Comparison of ENCODE assay signal across 8 mouse cellular contexts in the genomic region with DNA sequence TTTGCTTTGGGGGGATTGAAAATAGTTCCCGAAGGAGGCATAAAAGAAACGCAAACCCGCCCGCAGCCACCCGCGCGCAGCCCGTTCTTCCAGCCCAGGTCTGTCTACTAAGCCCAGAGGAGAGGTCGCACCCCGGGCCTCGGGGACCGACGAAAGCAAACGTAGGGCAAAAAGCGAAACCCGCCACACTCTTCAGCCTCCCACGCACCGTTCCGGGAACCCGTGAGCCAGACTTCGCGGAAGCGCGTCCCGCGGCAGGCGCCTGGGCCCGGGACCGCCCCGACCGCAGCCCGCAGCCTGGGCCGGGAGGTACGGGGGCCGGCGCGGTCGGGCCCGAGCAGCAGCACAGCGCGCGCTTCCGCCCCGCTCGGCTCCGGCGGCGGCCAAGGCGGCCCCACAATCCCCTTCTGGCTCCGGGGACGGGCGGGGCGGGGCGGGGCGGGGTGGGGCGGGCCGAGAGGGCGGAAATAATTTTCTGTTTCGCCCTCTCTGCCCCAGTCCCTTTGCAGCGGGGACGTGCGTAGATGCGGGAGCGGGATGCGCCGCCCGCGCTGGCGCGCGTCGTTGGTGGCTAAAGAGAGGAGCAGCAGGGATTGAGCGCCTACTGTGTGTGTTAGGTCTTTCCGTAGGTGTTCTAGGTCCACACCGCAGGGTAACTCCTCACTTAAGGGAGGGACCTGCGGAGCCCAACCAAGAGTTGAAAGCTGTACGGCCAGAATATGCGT. TPM values are rescaled to one million over a fixed set of nuclear protein-coding genes. Genes with fewer than 3 reads are reported as not detected.
A peak's percentile ranks its signal among the peaks of the same experiment; 100 is the strongest.
DNase-seq lines count a peak whose midpoint lies in the region; ATAC-seq and TF ChIP-seq lines count a peak whose summit lies in the region.

No protein-coding gene starts in this region.

- intact Hi-C loops in heart, postnatal 36 days (cut with DNase I), result loop anchor here (1.0 to 2.0 kb wide), 2 partner anchors 26 to 39 kb away; no protein-coding TSS in a partner anchor

- in situ Hi-C loops in ES-E14 (cut with MboI; ENCODE audit: low sequenced_read_pairs in 2 of 2, unreplicated experiment in 2 of 2), result no loop called here

- H3K27ac ChIP-seq in ES-E14 (ENCODE audit: insufficient read depth, low read depth, low read length, poor library complexity, severe bottlenecking), result peak overlapping the region; percentile 100
- H3K27ac ChIP-seq in forebrain, embryonic 15.5 days (replicated peaks), result peak overlapping the region; percentile 39
- peak overlapping the region; percentile 84 for H3K27ac ChIP-seq in lung, embryonic 15.5 days
- H3K27ac ChIP-seq in olfactory bulb, adult 2 months (ENCODE audit: insufficient read depth, low read depth, low read length), result peak overlapping the region; percentile 63

- peak; percentile 57; the same call in 1 of the 2 replicates for ATAC-seq in cerebellum, adult (ENCODE audit: insufficient number of reproducible peaks, low FRiP score, low TSS enrichment)
- peak; percentile 86 for ATAC-seq in forebrain, embryonic 15.5 days (replicated peaks)
- peak; percentile 85 for ATAC-seq in lung, embryonic 15.5 days (ENCODE audit: borderline replicate concordance, extremely low read depth, low FRiP score, low TSS enrichment)

- peak; percentile 67; the same call in 1 of the 2 replicates for TF ChIP-seq POLR2A in olfactory bulb, adult 2 months (IDR thresholded peaks at IDR 0.05; ENCODE audit: insufficient read depth, low read depth, low read length)

- TF ChIP-seq CTCF in olfactory bulb, adult 2 months (IDR thresholded peaks at IDR 0.05; ENCODE audit: insufficient read depth, low read depth, low read length), result no peak

- WGBS in forebrain, embryonic 15.5 days, result under 1% methylated on average over 62 of the region's 78 CpGs
- WGBS in lung, embryonic 15.5 days, result under 1% methylated on average over 58 of the region's 78 CpGs
- WGBS in olfactory bulb, adult 2 months, result under 1% methylated on average over 62 of the region's 78 CpGs

- H3K4me1 ChIP-seq in ES-E14 (ENCODE audit: control insufficient read depth in 2 of 2, insufficient read depth in 2 of 2, low read length in 2 of 2, poor library complexity in 1 of 2), result peaks cover 12 to 14% of the 10 kb centered on the region in 2 experiments
- H3K4me1 ChIP-seq in forebrain, embryonic 15.5 days, result peaks cover 43% of the 10 kb centered on the region
- H3K4me1 ChIP-seq in lung, embryonic 15.5 days, result peaks cover 46% of the 10 kb centered on the region
- H3K4me1 ChIP-seq in olfactory bulb, adult 2 months (ENCODE audit: control insufficient read depth, insufficient read depth, low read length), result peaks cover 23% of the 10 kb centered on the region

- H3K27me3 ChIP-seq in forebrain, embryonic 15.5 days, result peaks cover 17% of the 10 kb centered on the region
- peaks cover 15% of the 10 kb centered on the region for H3K27me3 ChIP-seq in lung, embryonic 15.5 days

- H3K4me2 ChIP-seq in forebrain, embryonic 15.5 days (replicated peaks), result peak overlapping the region; percentile 84
- peak overlapping the region; percentile 86 for H3K4me2 ChIP-seq in lung, embryonic 15.5 days

- peaks cover 3% of the 10 kb centered on the region; the same call in 1 of the 2 replicates for H3K36me3 ChIP-seq in ES-E14 (ENCODE audit: control insufficient read depth, insufficient read depth, low read length, poor library complexity, severe bottlenecking)
- H3K36me3 ChIP-seq in forebrain, embryonic 15.5 days, result no peaks in the 10 kb centered on the region
- H3K36me3 ChIP-seq in lung, embryonic 15.5 days, result no peaks in the 10 kb centered on the region

- H3K4me3 ChIP-seq in ES-E14 (ENCODE audit: insufficient read depth in 1 of 2, low read depth in 1 of 2, low read length in 2 of 2, poor library complexity in 1 of 2, severe bottlenecking in 1 of 2), result peak overlapping the region; percentile 89 to 96
- peak overlapping the region; percentile 56 for H3K4me3 ChIP-seq in forebrain, embryonic 15.5 days
- H3K4me3 ChIP-seq in lung, embryonic 15.5 days, result peak overlapping the region; percentile 93
- peak overlapping the region; percentile 80 for H3K4me3 ChIP-seq in olfactory bulb, adult 2 months (ENCODE audit: insufficient read depth, low read depth, low read length)

- no peaks in the 10 kb centered on the region for H3K9me3 ChIP-seq in ES-E14 (ENCODE audit: control insufficient read depth, insufficient read depth, low read depth, low read length)
- H3K9me3 ChIP-seq in forebrain, embryonic 15.5 days, result no peaks in the 10 kb centered on the region
- no peaks in the 10 kb centered on the region for H3K9me3 ChIP-seq in lung, embryonic 15.5 days

- DNase-seq in ES-E14 (ENCODE audit: low read depth, low spot score), result no peak
- peak; percentile 77 to 84 for DNase-seq in heart, postnatal 36 days
- DNase-seq in layer of hippocampus, adult 18-20 months (ENCODE audit: low spot score in 2 of 2), result peak; percentile 70 to 81
- DNase-seq in thymus, postnatal 10 days (ENCODE audit: low spot score in 2 of 2), result peak; percentile 60 to 72

- peak overlapping the region; percentile 98 for H3K9ac ChIP-seq in ES-E14 (ENCODE audit: insufficient read depth, low read depth, low read length, poor library complexity, severe bottlenecking)
- H3K9ac ChIP-seq in forebrain, embryonic 15.5 days (replicated peaks), result peak overlapping the region; percentile 67
- peak overlapping the region; percentile 88 for H3K9ac ChIP-seq in lung, embryonic 15.5 days

TF ChIP-seq in ES-E14, 5 proteins besides CTCF, POLR2A, EP300 and RAD21:
- TF ChIP-seq HCFC1 (IDR thresholded peaks at IDR 0.05; ENCODE audit: borderline replicate concordance, insufficient read depth, low read length) (no peak), MAFK (IDR thresholded peaks at IDR 0.05; ENCODE audit: insufficient read depth, low read depth, low read length) (no peak), ZNF384 (IDR thresholded peaks at IDR 0.05; ENCODE audit: low read depth, low read length) (no peak), CHD2 (IDR thresholded peaks at IDR 0.05; ENCODE audit: low read depth, low read length) (no peak), ZC3H11A (IDR thresholded peaks at IDR 0.05; ENCODE audit: borderline replicate concordance, low read depth, low read length) (no peak)

RNA-seq across cellular contexts. Expression of a gene that starts 3.1 kb away (rescaled TPM):
- 113 and 142 TPM in 2 replicates for total RNA-seq in ES-E14 (2012; rRNA removed)
- polyA plus RNA-seq in forebrain, embryonic 15.5 days (2015; fragmentation: Nextera tagmentation; extraction: Ambion mirVana), result 4.3 and 4.7 TPM in 2 replicates
- total RNA-seq in heart, postnatal 36 days (2021), result 10 to 100 TPM; 67.0 to 68.8 TPM
- total RNA-seq in layer of hippocampus, adult 18-20 months (2021), result 100 to 1,000 TPM; 122 to 137 TPM
- polyA plus RNA-seq in lung, embryonic 15.5 days (2015; fragmentation: Nextera tagmentation; extraction: Ambion mirVana), result 3.2 and 3.3 TPM in 2 replicates
- polyA plus RNA-seq in olfactory bulb, adult 2 months (2012; ENCODE audit: insufficient read depth, insufficient read length, low replicate concordance, missing spikeins), result 69.4 and 106 TPM in 2 replicates

RNA-seq across cellular contexts. Expression of a gene that starts 25.5 kb away (rescaled TPM):
- total RNA-seq in ES-E14 (2012; rRNA removed), result 49.9 and 66.0 TPM in 2 replicates
- polyA plus RNA-seq in forebrain, embryonic 15.5 days (2015; fragmentation: Nextera tagmentation; extraction: Ambion mirVana), result 17.4 and 19.5 TPM in 2 replicates
- 100 to 1,000 TPM; 146 TPM for total RNA-seq in heart, postnatal 36 days (2021)
- total RNA-seq in layer of hippocampus, adult 18-20 months (2021), result 10 to 100 TPM; 51.3 to 52.0 TPM
- 44.1 and 45.5 TPM in 2 replicates for polyA plus RNA-seq in lung, embryonic 15.5 days (2015; fragmentation: Nextera tagmentation; extraction: Ambion mirVana)
- polyA plus RNA-seq in olfactory bulb, adult 2 months (2012; ENCODE audit: insufficient read depth, insufficient read length, low replicate concordance, missing spikeins), result not detected in 2 replicates

RNA-seq across cellular contexts. Expression of a gene that starts 30.6 kb away (rescaled TPM):
- 100 and 109 TPM in 2 replicates for total RNA-seq in ES-E14 (2012; rRNA removed)
- 4.6 and 5.8 TPM in 2 replicates for polyA plus RNA-seq in forebrain, embryonic 15.5 days (2015; fragmentation: Nextera tagmentation; extraction: Ambion mirVana)
- total RNA-seq in heart, postnatal 36 days (2021), result 1 to 10 TPM in 1 of 2 experiments, under 1 TPM in 1; 0.95 to 2.4 TPM
- total RNA-seq in layer of hippocampus, adult 18-20 months (2021), result 10 to 100 TPM; 46.1 to 48.8 TPM
- 4.3 and 4.4 TPM in 2 replicates for polyA plus RNA-seq in lung, embryonic 15.5 days (2015; fragmentation: Nextera tagmentation; extraction: Ambion mirVana)
- not detected in 2 replicates for polyA plus RNA-seq in olfactory bulb, adult 2 months (2012; ENCODE audit: insufficient read depth, insufficient read length, low replicate concordance, missing spikeins)

RNA-seq across cellular contexts. Expression of a gene that starts 40.1 kb away (rescaled TPM):
- total RNA-seq in ES-E14 (2012; rRNA removed), result 20.1 and 28.4 TPM in 2 replicates
- 18.1 and 18.8 TPM in 2 replicates for polyA plus RNA-seq in forebrain, embryonic 15.5 days (2015; fragmentation: Nextera tagmentation; extraction: Ambion mirVana)
- total RNA-seq in heart, postnatal 36 days (2021), result 1 to 10 TPM; 5.2 to 7.4 TPM
- total RNA-seq in layer of hippocampus, adult 18-20 months (2021), result 10 to 100 TPM; 21.7 to 24.6 TPM
- polyA plus RNA-seq in lung, embryonic 15.5 days (2015; fragmentation: Nextera tagmentation; extraction: Ambion mirVana), result 12.1 and 13.2 TPM in 2 replicates
- polyA plus RNA-seq in olfactory bulb, adult 2 months (2012; ENCODE audit: insufficient read depth, insufficient read length, low replicate concordance, missing spikeins), result not detected in 2 replicates

RNA-seq across cellular contexts. Expression of a gene that starts 43.0 kb away (rescaled TPM):
- 522 and 677 TPM in 2 replicates for total RNA-seq in ES-E14 (2012; rRNA removed)
- polyA plus RNA-seq in forebrain, embryonic 15.5 days (2015; fragmentation: Nextera tagmentation; extraction: Ambion mirVana), result 460 and 475 TPM in 2 replicates
- total RNA-seq in heart, postnatal 36 days (2021), result 100 to 1,000 TPM; 141 to 151 TPM
- total RNA-seq in layer of hippocampus, adult 18-20 months (2021), result 100 to 1,000 TPM; 124 to 128 TPM
- polyA plus RNA-seq in lung, embryonic 15.5 days (2015; fragmentation: Nextera tagmentation; extraction: Ambion mirVana), result 465 and 505 TPM in 2 replicates
- polyA plus RNA-seq in olfactory bulb, adult 2 months (2012; ENCODE audit: insufficient read depth, insufficient read length, low replicate concordance, missing spikeins), result not detected in 2 replicates

Comparison
In these comparisons a context has a peak if more than half of its experiments do, and no peak if none do; other contexts are left out.
1. H3K27ac ChIP-seq: peak in every context shown above with its lines; median percentile 100 in ES-E14; 84 in lung, embryonic 15.5 days; 63 in olfactory bulb, adult 2 months; 39 in forebrain, embryonic 15.5 days.
2. RNA of a gene that starts 30.6 kb away (total RNA-seq): 100 to 109 TPM in ES-E14 and 46.1 to 48.8 TPM in layer of hippocampus, adult 18-20 months; 0.95 to 2.4 TPM in heart, postnatal 36 days; every median in the first group is over 10 times any median in the second.
3. Peak in every context shown above with its lines, with median percentiles within 50 percentile points of each other: H3K4me3 ChIP-seq, H3K9ac ChIP-seq and ATAC-seq.